Mouse (Mus musculus): ENCODE data around the gene Rassf7. TPM values are rescaled to one million over a fixed set of nuclear protein-coding genes. Genes with fewer than 3 reads are reported as not detected.
"Not testable (repeated sequence)": the region's sequence is repeated elsewhere in the genome, so short reads cannot be mapped to it uniquely, and the experiment has no call there.

The Rassf7 gene
- polyA plus RNA-seq, 1 experiment from 2014 or later = 15.3 TPM

GRCm38 (mm10) chr7:141228279-141229067 lies 12.8 kb downstream of the Rassf7 start, which contains the start of gene Phrf1:
Gene Phrf1, plus strand, starts transcription at chr7:141228784.
- no peaks in the 10 kb centered on the region for H3K27me3 ChIP-seq (replicated peaks)
- H3K4me2 ChIP-seq = peak within 1 kb of the TSS; percentile 97
- H3K9ac ChIP-seq = peak within 1 kb of the TSS; percentile 98
- WGBS = under 1% methylated on average over 76 of the region's 76 CpGs
- H3K27ac ChIP-seq (replicated peaks) = peak within 1 kb of the TSS; percentile 95
- ATAC-seq (ENCODE audit: extremely low read depth, insufficient number of reproducible peaks, low FRiP score, low TSS enrichment) = peak; percentile 91
- H3K36me3 ChIP-seq = peaks cover 31% of the 10 kb centered on the region
- peak within 1 kb of the TSS; percentile 99 for H3K4me3 ChIP-seq
- H3K4me1 ChIP-seq = peaks cover 23% of the 10 kb centered on the region
- no peaks in the 10 kb centered on the region for H3K9me3 ChIP-seq

- H3K27me3 ChIP-seq (replicated peaks) = no peaks in the 10 kb centered on the region
- peaks cover 43% of the 10 kb centered on the region for H3K36me3 ChIP-seq
- 49% methylated on average over 6 of the region's 6 CpGs for WGBS
- H3K9ac ChIP-seq = peak overlapping the region; percentile 98
- H3K27ac ChIP-seq (replicated peaks) = no peak overlapping the region
- no peak for ATAC-seq (ENCODE audit: extremely low read depth, insufficient number of reproducible peaks, low FRiP score, low TSS enrichment)
- H3K4me1 ChIP-seq = peaks cover 23% of the 10 kb centered on the region
- peak overlapping the region; percentile 99 for H3K4me3 ChIP-seq
- no peaks in the 10 kb centered on the region for H3K9me3 ChIP-seq
- peak overlapping the region; percentile 97 for H3K4me2 ChIP-seq
These were observed 14.0 kb downstream of the Rassf7 start for GRCm38 (mm10) chr7:141229702-141230101.

GRCm38 (mm10) chr7:141230570-141230969 lies 14.9 kb downstream of the Rassf7 start:
- peaks cover 52% of the 10 kb centered on the region for H3K36me3 ChIP-seq
- peak overlapping the region; percentile 97 for H3K4me2 ChIP-seq
- peak overlapping the region; percentile 98; the same call in 1 of the 2 replicates for H3K9ac ChIP-seq
- no peaks in the 10 kb centered on the region for H3K9me3 ChIP-seq
- H3K27me3 ChIP-seq (replicated peaks) = no peaks in the 10 kb centered on the region
- no peak for ATAC-seq (ENCODE audit: extremely low read depth, insufficient number of reproducible peaks, low FRiP score, low TSS enrichment)
- peak overlapping the region; percentile 99 for H3K4me3 ChIP-seq
- WGBS = 87% methylated on average over 4 of the region's 4 CpGs
- H3K27ac ChIP-seq (replicated peaks) = no peak overlapping the region
- H3K4me1 ChIP-seq = peaks cover 23% of the 10 kb centered on the region

- Histone ChIP-seq H3K27me3 (replicated peaks) (no peaks in the 10 kb centered on the region), H3K4me2 (no peak overlapping the region), H3K9ac (no peak overlapping the region), H3K4me1 (peaks cover 23% of the 10 kb centered on the region), H3K27ac (replicated peaks) (no peak overlapping the region), H3K36me3 (peaks cover 57% of the 10 kb centered on the region), H3K4me3 (no peak overlapping the region), H3K9me3 (no peaks in the 10 kb centered on the region)
- WGBS = 86% methylated on average over 3 of the region's 3 CpGs
- ATAC-seq (ENCODE audit: extremely low read depth, insufficient number of reproducible peaks, low FRiP score, low TSS enrichment) = no peak
These were observed 15.5 kb downstream of the Rassf7 start for GRCm38 (mm10) chr7:141231111-141231510.

GRCm38 (mm10) chr7:141231551-141231950 lies 15.9 kb downstream of the Rassf7 start:
- no peaks in the 10 kb centered on the region for H3K9me3 ChIP-seq
- H3K27me3 ChIP-seq (replicated peaks) = no peaks in the 10 kb centered on the region
- H3K4me2 ChIP-seq = no peak overlapping the region
- H3K4me1 ChIP-seq = peaks cover 23% of the 10 kb centered on the region
- 93% methylated on average over 9 of the region's 10 CpGs for WGBS
- H3K9ac ChIP-seq = no peak overlapping the region
- no peak overlapping the region for H3K4me3 ChIP-seq
- no peak overlapping the region for H3K27ac ChIP-seq (replicated peaks)
- H3K36me3 ChIP-seq = peaks cover 61% of the 10 kb centered on the region
- ATAC-seq (ENCODE audit: extremely low read depth, insufficient number of reproducible peaks, low FRiP score, low TSS enrichment) = no peak

GRCm38 (mm10) chr7:141250486-141250885 lies 34.8 kb downstream of the Rassf7 start:
- H3K9me3 ChIP-seq; H3K4me1 ChIP-seq; H3K27me3 ChIP-seq (replicated peaks); H3K9ac ChIP-seq; H3K4me3 ChIP-seq; H3K27ac ChIP-seq (replicated peaks); ATAC-seq (ENCODE audit: extremely low read depth, insufficient number of reproducible peaks, low FRiP score, low TSS enrichment); H3K4me2 ChIP-seq: not testable (repeated sequence)
- WGBS = 83% methylated on average over 4 of the region's 4 CpGs
- H3K36me3 ChIP-seq = peaks cover 98% of the 10 kb centered on the region

- Histone ChIP-seq H3K9ac (no peak overlapping the region), H3K4me3 (no peak overlapping the region), H3K27ac (replicated peaks) (no peak overlapping the region), H3K4me2 (no peak overlapping the region), H3K9me3 (no peaks in the 10 kb centered on the region), H3K4me1 (no peaks in the 10 kb centered on the region), H3K27me3 (replicated peaks) (no peaks in the 10 kb centered on the region), H3K36me3 (peaks cover 97% of the 10 kb centered on the region)
- WGBS = 88% methylated on average over 10 of the region's 10 CpGs
- ATAC-seq (ENCODE audit: extremely low read depth, insufficient number of reproducible peaks, low FRiP score, low TSS enrichment) = no peak
These were observed 40.5 kb downstream of the Rassf7 start for GRCm38 (mm10) chr7:141256159-141256558.

- no peaks in the 10 kb centered on the region for H3K9me3 ChIP-seq
- peaks cover 80% of the 10 kb centered on the region for H3K36me3 ChIP-seq
- 89% methylated on average over 3 of the region's 3 CpGs for WGBS
- H3K27me3 ChIP-seq (replicated peaks) = no peaks in the 10 kb centered on the region
- no peak overlapping the region for H3K4me3 ChIP-seq
- no peak for ATAC-seq (ENCODE audit: extremely low read depth, insufficient number of reproducible peaks, low FRiP score, low TSS enrichment)
- peaks cover 18% of the 10 kb centered on the region for H3K4me1 ChIP-seq
- H3K9ac ChIP-seq = no peak overlapping the region
- H3K4me2 ChIP-seq = no peak overlapping the region
- no peak overlapping the region for H3K27ac ChIP-seq (replicated peaks)
These were observed 45.8 kb downstream of the Rassf7 start for GRCm38 (mm10) chr7:141261480-141261879.

- no peaks in the 10 kb centered on the region for H3K27me3 ChIP-seq (replicated peaks)
- H3K4me1 ChIP-seq = peaks cover 20% of the 10 kb centered on the region
- no peak overlapping the region for H3K27ac ChIP-seq (replicated peaks)
- 85% methylated on average over 13 of the region's 13 CpGs for WGBS
- no peak overlapping the region for H3K4me3 ChIP-seq
- no peak overlapping the region for H3K9ac ChIP-seq
- H3K9me3 ChIP-seq = no peaks in the 10 kb centered on the region
- ATAC-seq (ENCODE audit: extremely low read depth, insufficient number of reproducible peaks, low FRiP score, low TSS enrichment) = no peak
- peaks cover 58% of the 10 kb centered on the region for H3K36me3 ChIP-seq
- no peak overlapping the region for H3K4me2 ChIP-seq
These were observed 48.0 kb downstream of the Rassf7 start for GRCm38 (mm10) chr7:141263640-141264039.

- Histone ChIP-seq H3K9ac (no peak overlapping the region), H3K4me2 (no peak overlapping the region), H3K27me3 (replicated peaks) (no peaks in the 10 kb centered on the region; the same call in 1 of the 2 replicates), H3K9me3 (no peaks in the 10 kb centered on the region), H3K4me3 (no peak overlapping the region), H3K27ac (replicated peaks) (no peak overlapping the region), H3K4me1 (peaks cover 20% of the 10 kb centered on the region), H3K36me3 (peaks cover 53% of the 10 kb centered on the region)
- no peak for ATAC-seq (ENCODE audit: extremely low read depth, insufficient number of reproducible peaks, low FRiP score, low TSS enrichment)
- 71% methylated on average over 11 of the region's 11 CpGs for WGBS
These were observed 48.5 kb downstream of the Rassf7 start for GRCm38 (mm10) chr7:141264041-141264700.

GRCm38 (mm10) chr7:141264761-141265410 lies 49.2 kb downstream of the Rassf7 start:
- Histone ChIP-seq H3K27ac (replicated peaks) (no peak overlapping the region), H3K27me3 (replicated peaks) (peaks cover 3% of the 10 kb centered on the region; the same call in 1 of the 2 replicates), H3K4me2 (peak overlapping the region; percentile 89), H3K36me3 (peaks cover 46% of the 10 kb centered on the region), H3K4me1 (peaks cover 20% of the 10 kb centered on the region), H3K4me3 (peak overlapping the region; percentile 65; the same call in 1 of the 2 replicates), H3K9me3 (no peaks in the 10 kb centered on the region), H3K9ac (peak overlapping the region; percentile 47; the same call in 1 of the 2 replicates)
- WGBS = 29% methylated on average over 12 of the region's 12 CpGs
- ATAC-seq (ENCODE audit: extremely low read depth, insufficient number of reproducible peaks, low FRiP score, low TSS enrichment) = no peak; the same call in 1 of the 2 replicates

Measured in heart, embryonic 13.5 days (tissue).